Mouse (Mus musculus) embryonic facial prominence, embryonic 14.5 days (tissue): ENCODE results near the gene Pdzd8. TPM values are rescaled to one million over a fixed set of nuclear protein-coding genes. Genes with fewer than 3 reads are reported as not detected.

ENCODE experiments used
- ATAC-seq: fragments of 200-750 bp; cut with Nextera tagmentation; 2 replicates; pipeline ENCODE4 v1.8.0; 2017; ENCODE audit warnings: low read depth, moderate number of reproducible peaks, moderate TSS enrichment
- DNase-seq: peaks from one replicate; pipeline ENCODE4 v3.0.0-alpha.2; 2015; ENCODE audit warnings: low spot score
- H3K27ac ChIP-seq: fragments of 300-500 bp; sonication (generic); replicated peaks from 2 replicates; pipeline ENCODE4 v1.5.1; 2014; ENCODE audit warnings: low read depth, mild to moderate bottlenecking, low read length, moderate library complexity
- H3K27me3 ChIP-seq: fragments of 300-500 bp; sonication (generic); replicated peaks from 2 replicates; pipeline ENCODE4 v1.6.1; 2014; ENCODE audit warnings: low read length; ENCODE audit not compliant: control insufficient read depth, insufficient read depth
- H3K36me3 ChIP-seq: fragments of 300-500 bp; sonication (generic); 2 replicates; pipeline ENCODE4 v1.6.1; 2014; ENCODE audit warnings: low read length, mixed read lengths; ENCODE audit not compliant: control insufficient read depth, insufficient read depth
- H3K4me1 ChIP-seq: fragments of 300-500 bp; sonication (generic); 2 replicates; pipeline ENCODE4 v1.6.1; 2014; ENCODE audit warnings: antibody characterized with exemption, low read length; ENCODE audit not compliant: control insufficient read depth, insufficient read depth
- H3K4me2 ChIP-seq: fragments of 300-500 bp; sonication (generic); 2 replicates; pipeline ENCODE4 v1.6.1; 2014; ENCODE audit warnings: low read depth, mild to moderate bottlenecking, low read length, moderate library complexity, mixed read lengths
- H3K4me3 ChIP-seq: fragments of 300-500 bp; sonication (generic); 2 replicates; pipeline ENCODE4 v1.5.1; 2014; ENCODE audit warnings: low read depth, mild to moderate bottlenecking, low read length
- H3K9ac ChIP-seq: fragments of 300-500 bp; sonication (generic); 2 replicates; pipeline ENCODE4 v1.6.1; 2014; ENCODE audit warnings: low read depth, mild to moderate bottlenecking, low read length, moderate library complexity, mixed read lengths
- H3K9me3 ChIP-seq: fragments of 300-500 bp; sonication (generic); 2 replicates; pipeline ENCODE4 v1.6.1; 2016; ENCODE audit warnings: low read length; ENCODE audit not compliant: control insufficient read depth
- WGBS: fragments of 180-500 bp; shearing (Covaris S2); extraction: QIAGEN DNeasy Blood & Tissue Kit; methylation state at CpG from one replicate; pipeline ENCODE4 v1.1.7; 2014; 5-methylcytosine and 5-hydroxymethylcytosine counted together
- polyA plus RNA-seq: library from polyadenylated mRNA; unstranded; fragments of >200 nt; fragmentation: Nextera tagmentation; extraction: Ambion mirVana; gene quantifications from 2 replicates; pipeline ENCODE4 v1.2.1, GENCODE M21; 2014

The Pdzd8 gene
- polyA plus RNA-seq, 1 experiment from 2014 or later: 15.1 TPM

- Histone ChIP-seq H3K9ac (no peak overlapping the region), H3K27ac (no peak overlapping the region), H3K4me3 (no peak overlapping the region), H3K9me3 (peaks cover 3% of the 10 kb centered on the region; the same call in 1 of the 2 replicates), H3K36me3 (no peaks in the 10 kb centered on the region), H3K4me2 (no peak overlapping the region), H3K4me1 (no peaks in the 10 kb centered on the region), H3K27me3 (no peaks in the 10 kb centered on the region)
- DNase-seq (peak; percentile 26), ATAC-seq (no peak)
- WGBS: 27% methylated on average over 1 of the region's 1 CpGs
Observed at GRCm38 (mm10) chr19:59379995-59380394, 34.4 kb upstream of the Pdzd8 start.

DNA sequence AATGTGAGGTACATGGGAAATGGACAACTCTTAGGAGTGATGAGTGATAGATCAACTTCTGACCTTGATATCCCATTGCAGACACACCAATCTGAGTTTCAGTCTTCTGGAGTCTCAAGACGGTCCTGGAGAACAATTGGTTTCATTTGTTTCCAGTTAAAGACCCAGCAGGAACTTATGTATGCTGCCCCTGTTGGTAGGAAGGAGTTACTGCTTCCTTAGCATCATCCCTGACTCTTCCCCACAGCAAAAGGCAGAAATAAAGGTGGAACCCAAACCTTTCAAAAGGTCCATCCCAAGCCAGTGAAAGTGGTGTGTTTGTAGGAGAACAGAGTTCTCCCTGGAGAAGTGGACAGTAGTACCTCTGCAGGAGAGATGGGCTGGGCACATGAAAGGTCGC, 30.9 kb upstream of the Pdzd8 start:
- no peak for ATAC-seq
- Histone ChIP-seq H3K36me3 (no peaks in the 10 kb centered on the region), H3K4me1 (no peaks in the 10 kb centered on the region), H3K4me2 (no peak overlapping the region), H3K27me3 (no peaks in the 10 kb centered on the region), H3K9ac (no peak overlapping the region), H3K27ac (no peak overlapping the region), H3K9me3 (peaks cover 3% of the 10 kb centered on the region; the same call in 1 of the 2 replicates), H3K4me3 (no peak overlapping the region)
- 76% methylated on average over 2 of the region's 2 CpGs for WGBS
- DNase-seq: no peak

DNA sequence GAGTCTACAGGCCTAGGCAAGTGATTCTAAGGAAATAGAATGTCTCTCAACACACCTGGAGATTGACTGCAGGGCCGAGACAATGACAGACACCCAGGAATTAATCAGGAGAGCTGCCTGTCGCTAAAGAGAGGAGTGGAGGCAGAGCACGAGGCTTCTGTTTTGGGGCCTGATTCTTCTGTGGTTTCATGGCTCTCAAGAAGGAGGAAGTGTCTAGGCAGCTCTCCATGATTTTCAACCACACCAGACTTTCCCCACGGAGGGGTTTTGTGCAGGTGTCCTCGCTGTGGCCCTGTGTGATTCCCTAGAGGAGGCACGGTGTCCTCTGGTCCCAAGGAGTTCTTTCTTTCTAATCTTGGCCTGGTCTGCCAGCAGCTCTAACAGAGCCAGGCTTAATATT, 29.4 kb upstream of the Pdzd8 start:
- Histone ChIP-seq H3K27me3 (no peaks in the 10 kb centered on the region), H3K36me3 (no peaks in the 10 kb centered on the region), H3K27ac (no peak overlapping the region), H3K4me3 (no peak overlapping the region), H3K4me1 (no peaks in the 10 kb centered on the region), H3K4me2 (no peak overlapping the region), H3K9ac (no peak overlapping the region), H3K9me3 (peaks cover 3% of the 10 kb centered on the region; the same call in 1 of the 2 replicates)
- 86% methylated on average over 6 of the region's 6 CpGs for WGBS
- DNase-seq (no peak), ATAC-seq (no peak)

DNA sequence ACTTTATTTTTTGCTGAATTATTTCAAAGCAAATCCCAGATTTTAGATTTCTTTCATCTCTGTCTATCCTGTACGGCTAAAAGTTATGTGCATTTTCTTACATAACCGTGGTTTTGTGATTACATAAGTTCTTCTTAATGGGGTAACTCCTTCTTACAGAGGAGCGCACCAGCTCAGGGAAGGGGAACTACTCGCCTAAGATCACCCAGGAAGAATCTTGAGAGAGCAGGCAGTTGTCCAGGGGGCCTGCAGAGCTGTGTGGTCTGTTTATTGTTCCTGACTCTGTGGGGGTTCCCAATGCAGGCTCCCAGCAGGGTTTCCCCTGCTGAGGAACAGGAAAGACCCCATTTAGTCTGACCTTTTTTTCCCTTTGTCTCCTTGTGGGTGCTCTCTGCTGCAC, 27.3 kb upstream of the Pdzd8 start:
- H3K4me3 ChIP-seq: no peak overlapping the region
- H3K27ac ChIP-seq: no peak overlapping the region
- 69% methylated on average over 4 of the region's 4 CpGs for WGBS
- DNase-seq: no peak
- H3K9ac ChIP-seq: no peak overlapping the region
- no peak for ATAC-seq
- no peak overlapping the region for H3K4me2 ChIP-seq
- no peaks in the 10 kb centered on the region for H3K36me3 ChIP-seq
- no peaks in the 10 kb centered on the region for H3K4me1 ChIP-seq
- H3K9me3 ChIP-seq: peaks cover 3% of the 10 kb centered on the region; the same call in 1 of the 2 replicates
- no peaks in the 10 kb centered on the region for H3K27me3 ChIP-seq

- no peaks in the 10 kb centered on the region for H3K36me3 ChIP-seq
- H3K9ac ChIP-seq: no peak overlapping the region
- no peak overlapping the region for H3K4me3 ChIP-seq
- DNase-seq: no peak
- ATAC-seq: no peak
- no peak overlapping the region for H3K27ac ChIP-seq
- H3K27me3 ChIP-seq: no peaks in the 10 kb centered on the region
- peaks cover 3% of the 10 kb centered on the region; the same call in 1 of the 2 replicates for H3K9me3 ChIP-seq
- 76% methylated on average over 4 of the region's 4 CpGs for WGBS
- no peak overlapping the region for H3K4me2 ChIP-seq
- H3K4me1 ChIP-seq: no peaks in the 10 kb centered on the region
Observed at GRCm38 (mm10) chr19:59371016-59371415, 25.4 kb upstream of the Pdzd8 start.

DNA sequence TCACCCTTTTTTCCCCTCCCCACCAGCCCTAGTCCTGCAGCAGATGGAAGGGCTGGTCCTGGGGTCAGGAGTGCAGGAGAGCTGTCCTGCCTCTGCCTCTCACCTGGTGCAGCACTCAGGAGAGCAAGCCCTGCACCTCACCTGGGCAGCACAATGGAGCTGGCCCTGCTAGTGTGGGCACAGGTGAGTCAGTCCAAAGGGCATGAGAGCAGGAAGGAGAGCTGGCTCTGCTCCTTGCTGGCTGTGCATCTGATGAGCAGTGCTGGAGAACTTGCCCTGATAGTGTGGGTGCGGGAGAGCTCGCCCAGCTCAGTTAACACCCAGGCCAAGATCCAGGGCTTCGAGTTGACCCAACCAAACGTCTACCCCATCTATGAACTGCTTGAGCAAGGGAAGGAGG, 22.3 kb upstream of the Pdzd8 start:
- ATAC-seq (no peak), DNase-seq (no peak)
- no peak overlapping the region for H3K4me2 ChIP-seq
- H3K4me3 ChIP-seq: no peak overlapping the region
- H3K9me3 ChIP-seq: no peaks in the 10 kb centered on the region
- 83% methylated on average over 4 of the region's 4 CpGs for WGBS
- H3K36me3 ChIP-seq: no peaks in the 10 kb centered on the region
- H3K27me3 ChIP-seq: no peaks in the 10 kb centered on the region
- H3K9ac ChIP-seq: no peak overlapping the region
- no peaks in the 10 kb centered on the region for H3K4me1 ChIP-seq
- no peak overlapping the region for H3K27ac ChIP-seq

DNA sequence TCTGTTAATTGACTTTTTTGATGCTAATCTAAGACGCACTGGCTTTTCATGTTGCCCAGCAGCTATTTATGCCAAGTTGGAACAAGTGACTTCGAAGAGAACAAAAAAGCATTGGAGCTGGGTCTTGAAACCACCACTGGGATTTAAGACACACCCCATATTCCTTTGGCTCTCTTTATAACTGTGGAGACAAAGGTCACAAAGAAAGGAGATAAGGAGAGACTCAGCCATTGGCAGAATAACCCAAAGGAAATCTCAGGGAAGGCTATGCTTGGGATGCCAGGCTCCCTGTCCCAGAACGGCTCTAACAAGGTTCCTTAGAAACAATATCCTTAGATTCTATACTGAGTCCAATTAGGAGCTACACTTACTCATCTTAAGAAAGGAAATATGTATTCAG, 21.1 kb upstream of the Pdzd8 start:
- no peak for ATAC-seq
- no peak for DNase-seq
- no peak overlapping the region for H3K27ac ChIP-seq
- no peaks in the 10 kb centered on the region for H3K9me3 ChIP-seq
- H3K27me3 ChIP-seq: no peaks in the 10 kb centered on the region
- 74% methylated on average over 3 of the region's 3 CpGs for WGBS
- H3K36me3 ChIP-seq: no peaks in the 10 kb centered on the region
- no peaks in the 10 kb centered on the region for H3K4me1 ChIP-seq
- no peak overlapping the region for H3K9ac ChIP-seq
- H3K4me2 ChIP-seq: no peak overlapping the region
- H3K4me3 ChIP-seq: no peak overlapping the region

DNA sequence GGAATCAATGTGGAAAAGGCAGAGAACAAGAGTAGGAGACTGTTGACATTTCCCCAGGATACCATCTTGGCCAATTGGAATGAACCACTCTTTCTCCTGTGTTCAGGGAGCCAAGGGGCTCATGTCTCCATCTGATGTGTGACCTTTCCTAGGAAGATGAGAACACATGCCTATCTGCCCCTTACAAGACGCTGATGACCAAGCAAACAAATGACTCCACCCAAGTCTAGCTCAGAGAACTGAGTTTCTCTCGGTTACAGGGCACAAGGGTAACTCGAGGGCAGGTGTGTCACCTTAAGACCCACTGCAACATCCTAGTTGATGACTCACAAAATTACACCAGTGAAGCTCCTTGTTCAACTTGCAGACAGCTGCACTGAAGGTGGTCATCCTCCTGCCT, 18.1 kb upstream of the Pdzd8 start:
- DNase-seq (no peak), ATAC-seq (no peak)
- no peak overlapping the region for H3K4me2 ChIP-seq
- no peak overlapping the region for H3K4me3 ChIP-seq
- H3K9me3 ChIP-seq: no peaks in the 10 kb centered on the region
- no peaks in the 10 kb centered on the region for H3K36me3 ChIP-seq
- 79% methylated on average over 3 of the region's 3 CpGs for WGBS
- no peak overlapping the region for H3K9ac ChIP-seq
- no peaks in the 10 kb centered on the region for H3K4me1 ChIP-seq
- H3K27ac ChIP-seq: no peak overlapping the region
- H3K27me3 ChIP-seq: no peaks in the 10 kb centered on the region

DNA sequence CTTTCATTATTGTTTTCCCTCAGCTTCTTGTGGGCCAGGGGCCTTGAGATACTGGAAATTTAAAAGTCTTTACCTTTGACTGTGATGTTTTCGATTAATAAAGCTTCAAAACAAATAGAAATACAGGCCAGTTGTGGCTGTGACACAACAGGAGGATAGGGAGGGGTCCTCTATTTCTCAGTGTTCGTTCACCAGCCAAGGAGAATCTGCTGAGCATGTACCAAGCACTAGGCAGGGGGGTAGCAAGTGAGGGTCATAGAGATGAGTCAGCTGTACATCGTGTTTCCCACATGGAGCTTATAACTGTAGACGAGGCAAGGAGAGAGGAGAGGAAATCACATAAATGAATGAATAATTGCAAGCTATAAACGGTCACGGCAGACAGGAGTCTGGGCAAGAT, 17.1 kb upstream of the Pdzd8 start:
- H3K9me3 ChIP-seq: no peaks in the 10 kb centered on the region

More for the DNA sequence above, 17.1 kb upstream of the Pdzd8 start:
- Histone ChIP-seq H3K4me1 (no peaks in the 10 kb centered on the region), H3K9ac (no peak overlapping the region), H3K4me2 (no peak overlapping the region), H3K4me3 (no peak overlapping the region), H3K27ac (no peak overlapping the region), H3K36me3 (no peaks in the 10 kb centered on the region), H3K27me3 (no peaks in the 10 kb centered on the region)
- 80% methylated on average over 6 of the region's 6 CpGs for WGBS
- DNase-seq (no peak), ATAC-seq (no peak)
